ENCODE assay signal across 28 mouse cellular contexts in the genomic region with DNA sequence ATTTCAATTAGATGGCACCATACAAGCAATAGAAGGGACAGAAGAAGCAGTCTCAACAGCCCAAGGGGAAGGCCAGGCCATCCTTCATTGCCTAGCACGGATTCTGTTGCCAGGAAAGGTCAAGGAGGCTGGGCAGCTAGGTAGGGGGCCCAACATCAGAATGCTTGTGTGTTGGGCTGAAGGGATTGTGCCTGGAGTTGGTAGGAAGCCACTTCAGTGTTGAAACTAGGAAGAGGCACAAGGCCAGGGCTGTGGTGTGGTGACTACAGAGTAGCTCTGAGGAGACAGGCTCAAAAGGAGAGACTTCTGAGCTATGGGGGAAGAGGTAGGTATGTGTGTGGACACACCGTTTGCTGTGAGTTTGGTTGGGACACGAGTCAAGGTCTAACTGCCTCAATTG. TPM values are rescaled to one million over a fixed set of nuclear protein-coding genes. Genes with fewer than 3 reads are reported as not detected.
DNase-seq lines count a peak whose midpoint lies in the region; ATAC-seq lines count a peak whose summit lies in the region.
"Had no signal": no experiment of that assay in that cellular context is flagged by ENCODE, and none has a peak within 500 bp of the region (broad histone marks: within the 10 kb centered on the region; RNA-seq: fewer than 3 reads in every experiment).

No protein-coding gene starts in this region.

- no peaks in the 10 kb centered on the region for H3K36me3 ChIP-seq in liver, embryonic 15.5 days (replicated peaks)
- H3K36me3 ChIP-seq in liver, embryonic 12.5 days: no peaks in the 10 kb centered on the region
- no peaks in the 10 kb centered on the region for H3K36me3 ChIP-seq in forebrain, embryonic 15.5 days
- H3K36me3 ChIP-seq: forebrain, embryonic 10.5 days; G1E; heart, embryonic 12.5 days; heart, embryonic 15.5 days; hindbrain, embryonic 10.5 days; hindbrain, embryonic 13.5 days had no signal

- no peak overlapping the region for H3K4me2 ChIP-seq in liver, embryonic 15.5 days
- H3K4me2 ChIP-seq in liver, embryonic 12.5 days: no peak overlapping the region
- no peak overlapping the region for H3K4me2 ChIP-seq in forebrain, embryonic 15.5 days (replicated peaks)
- H3K4me2 ChIP-seq: forebrain, embryonic 13.5 days; heart, embryonic 12.5 days; heart, embryonic 15.5 days; hindbrain, embryonic 13.5 days had no signal

- peak; percentile 58 to 68 for DNase-seq in cerebellum, postnatal 10 days
- no peak for DNase-seq in cerebellum, adult 9-10 months
- DNase-seq in 416B (ENCODE audit: low read depth): peak; percentile 40
- DNase-seq: adrenal gland, adult 2 months; adrenal gland, postnatal 14 days; B cell, adult 2 months; cerebellum, adult 18-20 months; cerebellum, adult 9-11 months; gastrocnemius, adult 2 months; gastrocnemius, postnatal 14 days; heart, adult 18-20 months; heart, postnatal 10 days; heart, postnatal 36 days had no signal

- no peak for ATAC-seq in liver, embryonic 15.5 days (ENCODE audit: insufficient read depth)
- ATAC-seq in liver, embryonic 12.5 days: no peak
- ATAC-seq in granulocyte monocyte progenitor cell, adult 5-6 weeks (replicated peaks; ENCODE audit: poor library complexity, severe bottlenecking): peak; percentile 29
- ATAC-seq in forebrain, embryonic 15.5 days (replicated peaks): no peak
- ATAC-seq: hindbrain, embryonic 16.5 days; Patski had no signal

- peaks cover 18% of the 10 kb centered on the region for H3K4me1 ChIP-seq in liver, embryonic 15.5 days (replicated peaks)
- peaks cover 20% of the 10 kb centered on the region for H3K4me1 ChIP-seq in liver, embryonic 12.5 days
- peaks cover 38% of the 10 kb centered on the region for H3K4me1 ChIP-seq in forebrain, embryonic 15.5 days

- H3K9me3 ChIP-seq in liver, embryonic 15.5 days (replicated peaks): no peaks in the 10 kb centered on the region
- H3K9me3 ChIP-seq in liver, embryonic 12.5 days (replicated peaks): no peaks in the 10 kb centered on the region
- no peaks in the 10 kb centered on the region for H3K9me3 ChIP-seq in forebrain, embryonic 15.5 days
- H3K9me3 ChIP-seq: forebrain, embryonic 10.5 days; forebrain, embryonic 13.5 days; heart, embryonic 12.5 days; heart, embryonic 15.5 days; hindbrain, embryonic 10.5 days; hindbrain, embryonic 13.5 days had no signal

- 24% methylated on average over 3 of the region's 3 CpGs for WGBS in liver, embryonic 15.5 days (ENCODE audit: insufficient replicate concordance)
- WGBS in liver, embryonic 12.5 days (ENCODE audit: insufficient replicate concordance): 34% methylated on average over 3 of the region's 3 CpGs
- 40% methylated on average over 3 of the region's 3 CpGs for WGBS in forebrain, embryonic 15.5 days

- H3K9ac ChIP-seq in liver, embryonic 15.5 days: no peak overlapping the region
- H3K9ac ChIP-seq in liver, embryonic 12.5 days: no peak overlapping the region
- H3K9ac ChIP-seq in forebrain, embryonic 15.5 days (replicated peaks): no peak overlapping the region
- H3K9ac ChIP-seq: forebrain, embryonic 13.5 days; forebrain, postnatal 0 days; heart, embryonic 12.5 days; heart, embryonic 15.5 days; hindbrain, embryonic 13.5 days had no signal

- 0 out of 2 replicates have a peak overlapping the region, but pooled peaks have one; percentile 24 for H3K27ac ChIP-seq in liver, embryonic 15.5 days (replicated peaks)
- H3K27ac ChIP-seq in liver, embryonic 12.5 days: no peak overlapping the region
- H3K27ac ChIP-seq in forebrain, embryonic 15.5 days (replicated peaks): no peak overlapping the region
- H3K27ac ChIP-seq: forebrain, embryonic 10.5 days; forebrain, embryonic 13.5 days; gastrocnemius, adult 2 months; heart, embryonic 15.5 days; hindbrain, embryonic 10.5 days; hindbrain, embryonic 13.5 days had no signal

- peaks cover 46% of the 10 kb centered on the region for H3K27me3 ChIP-seq in liver, embryonic 15.5 days
- H3K27me3 ChIP-seq in liver, embryonic 12.5 days (replicated peaks): peaks cover 54% of the 10 kb centered on the region
- H3K27me3 ChIP-seq in forebrain, embryonic 15.5 days: peaks cover 14% of the 10 kb centered on the region
- H3K27me3 ChIP-seq: CH12.LX, Patski had no signal

- H3K4me3 ChIP-seq in liver, embryonic 15.5 days (replicated peaks): no peak overlapping the region
- H3K4me3 ChIP-seq in liver, embryonic 12.5 days: no peak overlapping the region
- H3K4me3 ChIP-seq in forebrain, embryonic 15.5 days: no peak overlapping the region
- H3K4me3 ChIP-seq: forebrain, embryonic 10.5 days; forebrain, embryonic 13.5 days; gastrocnemius, adult 2 months; heart, embryonic 12.5 days; heart, embryonic 15.5 days; hindbrain, embryonic 10.5 days; hindbrain, embryonic 13.5 days had no signal

RNA-seq across cellular contexts. Expression of gene Fam43a, which starts 4.2 kb away (rescaled TPM):
- polyA plus RNA-seq in liver, embryonic 15.5 days (2015; fragmentation: Nextera tagmentation; extraction: Ambion mirVana): 5.2 and 6.0 TPM in 2 replicates
- polyA plus RNA-seq in liver, embryonic 12.5 days (2016; fragmentation: Nextera tagmentation; extraction: Ambion mirVana): 8.8 and 9.2 TPM in 2 replicates
- 7.5 and 9.6 TPM in 2 replicates for total RNA-seq in granulocyte monocyte progenitor cell, adult 5-6 weeks (2014; fragmentation: Nextera tagmentation)
- total RNA-seq in granulocyte monocyte progenitor cell, adult 5-6 weeks (2017): 7.2 and 11.9 TPM in 2 replicates
- polyA plus RNA-seq in forebrain, embryonic 15.5 days (2015; fragmentation: Nextera tagmentation; extraction: Ambion mirVana): 9.9 and 10.7 TPM in 2 replicates
- total RNA-seq: G1E had no signal

RNA-seq across cellular contexts. Expression of gene Lsg1, which starts 8.0 kb away (rescaled TPM):
- 19.2 and 20.6 TPM in 2 replicates for polyA plus RNA-seq in liver, embryonic 15.5 days (2015; fragmentation: Nextera tagmentation; extraction: Ambion mirVana)
- polyA plus RNA-seq in liver, embryonic 12.5 days (2016; fragmentation: Nextera tagmentation; extraction: Ambion mirVana): 49.2 and 50.9 TPM in 2 replicates
- 48.8 and 48.9 TPM in 2 replicates for total RNA-seq in granulocyte monocyte progenitor cell, adult 5-6 weeks (2014; fragmentation: Nextera tagmentation)
- 59.3 and 74.0 TPM in 2 replicates for total RNA-seq in granulocyte monocyte progenitor cell, adult 5-6 weeks (2017)
- polyA plus RNA-seq in forebrain, embryonic 15.5 days (2015; fragmentation: Nextera tagmentation; extraction: Ambion mirVana): 56.2 and 59.4 TPM in 2 replicates

RNA-seq across cellular contexts. Expression of gene Tmem44, which starts 44.7 kb away (rescaled TPM):
- 0.90 and 0.92 TPM in 2 replicates for polyA plus RNA-seq in liver, embryonic 15.5 days (2015; fragmentation: Nextera tagmentation; extraction: Ambion mirVana)
- polyA plus RNA-seq in liver, embryonic 12.5 days (2016; fragmentation: Nextera tagmentation; extraction: Ambion mirVana): 1.5 and 1.7 TPM in 2 replicates
- total RNA-seq in granulocyte monocyte progenitor cell, adult 5-6 weeks (2014; fragmentation: Nextera tagmentation): 1.4 TPM in 1 of 2 replicates, not detected in the other
- total RNA-seq in granulocyte monocyte progenitor cell, adult 5-6 weeks (2017): 0.21 and 0.30 TPM in 2 replicates
- polyA plus RNA-seq in forebrain, embryonic 15.5 days (2015; fragmentation: Nextera tagmentation; extraction: Ambion mirVana): 89.0 and 89.6 TPM in 2 replicates

Comparison
In these comparisons a context has a peak if more than half of its experiments do, and no peak if none do; other contexts are left out.
1. RNA of gene Tmem44, which starts 44.7 kb away (polyA plus RNA-seq): 89.0 to 89.6 TPM in forebrain, embryonic 15.5 days; 1.5 to 1.7 TPM in liver, embryonic 12.5 days and 0.90 to 0.92 TPM in liver, embryonic 15.5 days; every median in the first group is over 10 times any median in the second.